Mouse (Mus musculus) layer of hippocampus, adult 11-12 months (tissue): ENCODE results near the gene Cd180.

Experiments used
- DNase-seq: peaks from one replicate; pipeline ENCODE4 v3.0.0; 2022; ENCODE audit warnings: low spot score

The Cd180 gene

GRCm38 (mm10) chr13:102783531-102784310 is 90.4 kb downstream of the Cd180 start:
- DNase-seq, result no peak

GRCm38 (mm10) chr13:102786666-102787230 is 93.4 kb downstream of the Cd180 start:
- no peak for DNase-seq
